Mouse (Mus musculus) heart, postnatal 0 days (tissue): ENCODE measurements at regions not wholly inside any gene's neighbourhood (a gene's known extent, or its start where the extent isn't known, plus 50 kb on each side); places are given as distances from the start of the nearest gene placed in this dataset.

Experiments used
- ATAC-seq: fragments of 200-750 bp; cut with Nextera tagmentation; 2 replicates; pipeline ENCODE4 v1.8.0; 2017; ENCODE audit warnings: low read depth, moderate number of reproducible peaks, moderate library complexity; ENCODE audit not compliant: insufficient read depth
- DNase-seq: peaks from one replicate; pipeline ENCODE4 v3.0.0-alpha.2; 2016; ENCODE audit warnings: low spot score
- H3K27ac ChIP-seq: fragments of 300-500 bp; sonication (generic); 2 replicates; pipeline ENCODE4 v1.5.1; 2014; ENCODE audit warnings: low read depth, mild to moderate bottlenecking
- H3K27me3 ChIP-seq: fragments of 300-500 bp; sonication (generic); 2 replicates; pipeline ENCODE4 v1.6.1; 2014; ENCODE audit warnings: low read length, mixed read lengths; ENCODE audit not compliant: control insufficient read depth, insufficient read depth
- H3K36me3 ChIP-seq: fragments of 300-500 bp; sonication (generic); replicated peaks from 2 replicates; pipeline ENCODE4 v1.6.1; 2014; ENCODE audit warnings: low read length, mixed read lengths; ENCODE audit not compliant: control insufficient read depth, insufficient read depth
- H3K4me1 ChIP-seq: fragments of 300-500 bp; sonication (generic); 2 replicates; pipeline ENCODE4 v1.6.1; 2014; ENCODE audit warnings: antibody characterized with exemption; ENCODE audit not compliant: control insufficient read depth, insufficient read depth
- H3K4me2 ChIP-seq: fragments of 300-500 bp; sonication (generic); 2 replicates; pipeline ENCODE4 v1.6.1; 2014; ENCODE audit warnings: low read depth, mild to moderate bottlenecking, low read length, moderate library complexity
- H3K4me3 ChIP-seq: fragments of 300-500 bp; sonication (generic); 2 replicates; pipeline ENCODE4 v1.5.1; 2014; ENCODE audit warnings: low read depth, low read length
- H3K9ac ChIP-seq: fragments of 300-500 bp; sonication (generic); replicated peaks from 2 replicates; pipeline ENCODE4 v1.6.1; 2014; ENCODE audit warnings: low read depth, low read length, mixed read lengths
- H3K9me3 ChIP-seq: fragments of 300-500 bp; sonication (generic); replicated peaks from 2 replicates; pipeline ENCODE4 v1.6.1; 2016; ENCODE audit warnings: low read length; ENCODE audit not compliant: control insufficient read depth
- CTCF ChIP-seq: IDR thresholded peaks from 2 replicates; pipeline ENCODE4 v1.5.1; 2016; ENCODE audit warnings: antibody characterized with exemption, control low read depth, low read depth
- EP300 ChIP-seq: IDR thresholded peaks from 2 replicates; pipeline ENCODE4 v1.6.1; 2016; ENCODE audit warnings: antibody characterized with exemption, low read depth
- WGBS: fragments of 180-500 bp; shearing (Covaris S2); extraction: QIAGEN DNeasy Blood & Tissue Kit; methylation state at CpG from one replicate; pipeline ENCODE4 v1.1.7; 2014; 5-methylcytosine and 5-hydroxymethylcytosine counted together

GRCm38 (mm10) chr8:67328439-67328838, 195.2 kb upstream of the Nat3 start:
- ATAC-seq: no peak
- Histone ChIP-seq H3K4me1 (no peaks in the 10 kb centered on the region), H3K9me3 (no peaks in the 10 kb centered on the region), H3K36me3 (no peaks in the 10 kb centered on the region), H3K4me3 (no peak overlapping the region), H3K27ac (no peak overlapping the region), H3K4me2 (no peak overlapping the region), H3K9ac (no peak overlapping the region), H3K27me3 (no peaks in the 10 kb centered on the region)
- TF ChIP-seq CTCF: no peak
- TF ChIP-seq EP300: no peak
- WGBS: 51% methylated on average over 2 of the region's 2 CpGs
- DNase-seq: no peak

- DNase-seq (no peak), ATAC-seq (no peak)
- Histone ChIP-seq H3K36me3 (no peaks in the 10 kb centered on the region), H3K4me1 (no peaks in the 10 kb centered on the region), H3K27me3 (no peaks in the 10 kb centered on the region), H3K9ac (no peak overlapping the region), H3K4me2 (no peak overlapping the region), H3K27ac (no peak overlapping the region), H3K4me3 (no peak overlapping the region), H3K9me3 (peaks cover 8% of the 10 kb centered on the region; the same call in 1 of the 2 replicates)
- WGBS: 80% methylated on average over 1 of the region's 1 CpGs
- TF ChIP-seq EP300 (no peak), CTCF (no peak)
Observed at GRCm38 (mm10) chr8:67377061-67377460, 146.6 kb upstream of the Nat3 start.

GRCm38 (mm10) chr8:67405947-67406346, 117.7 kb upstream of the Nat3 start:
- Histone ChIP-seq H3K4me1 (no peaks in the 10 kb centered on the region), H3K4me2 (no peak overlapping the region), H3K9me3 (no peaks in the 10 kb centered on the region), H3K9ac (no peak overlapping the region), H3K27me3 (no peaks in the 10 kb centered on the region), H3K36me3 (no peaks in the 10 kb centered on the region), H3K27ac (no peak overlapping the region), H3K4me3 (no peak overlapping the region)
- ATAC-seq (no peak), DNase-seq (peak; percentile 53)
- 43% methylated on average over 10 of the region's 10 CpGs for WGBS
- TF ChIP-seq EP300: no peak
- peak; percentile 56 for TF ChIP-seq CTCF

GRCm38 (mm10) chr8:67414826-67415225, 108.8 kb upstream of the Nat3 start:
- Histone ChIP-seq H3K27ac (no peak overlapping the region), H3K4me1 (no peaks in the 10 kb centered on the region), H3K9ac (no peak overlapping the region), H3K4me2 (no peak overlapping the region), H3K4me3 (no peak overlapping the region), H3K36me3 (no peaks in the 10 kb centered on the region), H3K27me3 (no peaks in the 10 kb centered on the region), H3K9me3 (no peaks in the 10 kb centered on the region)
- no peak for ATAC-seq
- no peak for TF ChIP-seq CTCF
- no peak for TF ChIP-seq EP300
- no peak for DNase-seq

GRCm38 (mm10) chr8:67422521-67422920, 101.1 kb upstream of the Nat3 start:
- no peak overlapping the region for H3K4me2 ChIP-seq
- H3K36me3 ChIP-seq: no peaks in the 10 kb centered on the region
- TF ChIP-seq CTCF: no peak
- TF ChIP-seq EP300: no peak
- H3K4me1 ChIP-seq: no peaks in the 10 kb centered on the region
- DNase-seq (no peak), ATAC-seq (no peak)
- no peak overlapping the region for H3K27ac ChIP-seq
- no peaks in the 10 kb centered on the region for H3K9me3 ChIP-seq
- no peaks in the 10 kb centered on the region for H3K27me3 ChIP-seq
- H3K4me3 ChIP-seq: no peak overlapping the region
- WGBS: 64% methylated on average over 2 of the region's 2 CpGs
- no peak overlapping the region for H3K9ac ChIP-seq
